Mouse (Mus musculus) hindbrain, embryonic 12.5 days (tissue): ENCODE measurements around the gene Oprl1. TPM values are rescaled to one million over a fixed set of nuclear protein-coding genes. Genes with fewer than 3 reads are reported as not detected.

Experiments
- ATAC-seq: fragments of 200-750 bp; cut with Nextera tagmentation; 2 replicates; pipeline ENCODE4 v1.8.0; 2017; ENCODE audit warnings: moderate TSS enrichment; ENCODE audit not compliant: low FRiP score
- H3K27ac ChIP-seq: fragments of 300-500 bp; sonication (generic); 2 replicates; pipeline ENCODE4 v1.5.1; 2016; ENCODE audit warnings: mild to moderate bottlenecking
- H3K27me3 ChIP-seq: fragments of 300-500 bp; sonication (generic); 2 replicates; pipeline ENCODE4 v1.6.1; 2016; ENCODE audit warnings: mild to moderate bottlenecking
- H3K36me3 ChIP-seq: fragments of 300-500 bp; sonication (generic); 2 replicates; pipeline ENCODE4 v1.6.1; 2016; ENCODE audit warnings: mild to moderate bottlenecking
- H3K4me1 ChIP-seq: fragments of 300-500 bp; sonication (generic); 2 replicates; pipeline ENCODE4 v1.6.1; 2016
- H3K4me2 ChIP-seq: fragments of 300-500 bp; sonication (generic); replicated peaks from 2 replicates; pipeline ENCODE4 v1.6.1; 2016; ENCODE audit warnings: mild to moderate bottlenecking
- H3K4me3 ChIP-seq: fragments of 300-500 bp; sonication (generic); 2 replicates; pipeline ENCODE4 v1.5.1; 2016; ENCODE audit warnings: mild to moderate bottlenecking
- H3K9ac ChIP-seq: fragments of 300-500 bp; sonication (generic); 2 replicates; pipeline ENCODE4 v1.6.1; 2016; ENCODE audit warnings: mild to moderate bottlenecking, moderate library complexity
- H3K9me3 ChIP-seq: fragments of 300-500 bp; sonication (generic); replicated peaks from 2 replicates; pipeline ENCODE4 v1.6.1; 2016; ENCODE audit warnings: mild to moderate bottlenecking
- WGBS: fragments of 180-500 bp; shearing (Covaris S2); methylation state at CpG from one replicate; pipeline ENCODE4 v1.1.7; 2016; 5-methylcytosine and 5-hydroxymethylcytosine counted together
- polyA plus RNA-seq: library from polyadenylated mRNA; unstranded; fragments of >200 nt; fragmentation: Nextera tagmentation; extraction: Ambion mirVana; gene quantifications from 2 replicates; pipeline ENCODE4 v1.2.1, GENCODE M21; 2016

Oprl1 gene
- polyA plus RNA-seq, 1 experiment from 2014 or later, result 42.7 TPM

GRCm38 (mm10) chr2:181727659-181728262, 12.9 kb downstream of the Oprl1 start:
- Histone ChIP-seq H3K27me3 (no peaks in the 10 kb centered on the region), H3K27ac (no peak overlapping the region), H3K4me3 (no peak overlapping the region), H3K9me3 (no peaks in the 10 kb centered on the region), H3K9ac (no peak overlapping the region), H3K4me1 (peaks cover 6% of the 10 kb centered on the region), H3K36me3 (0 out of 2 replicates have a peak, but pooled peaks cover 3% of the 10 kb centered on the region), H3K4me2 (no peak overlapping the region)
- WGBS, result 41% methylated on average over 9 of the region's 9 CpGs
- ATAC-seq, result peak; percentile 56

- 0 out of 2 replicates have a peak, but pooled peaks cover 3% of the 10 kb centered on the region for H3K36me3 ChIP-seq
- no peak overlapping the region for H3K27ac ChIP-seq
- WGBS, result 79% methylated on average over 3 of the region's 3 CpGs
- H3K9ac ChIP-seq, result no peak overlapping the region
- H3K4me3 ChIP-seq, result no peak overlapping the region
- H3K4me2 ChIP-seq, result no peak overlapping the region
- no peak for ATAC-seq
- H3K4me1 ChIP-seq, result peaks cover 6% of the 10 kb centered on the region
- H3K9me3 ChIP-seq, result no peaks in the 10 kb centered on the region
- H3K27me3 ChIP-seq, result no peaks in the 10 kb centered on the region
These were observed 15.2 kb downstream of the Oprl1 start for GRCm38 (mm10) chr2:181730051-181730450.

- no peak overlapping the region for H3K4me2 ChIP-seq
- 83% methylated on average over 1 of the region's 1 CpGs for WGBS
- H3K4me1 ChIP-seq, result no peaks in the 10 kb centered on the region
- H3K9ac ChIP-seq, result no peak overlapping the region
- no peak overlapping the region for H3K27ac ChIP-seq
- no peak for ATAC-seq
- H3K4me3 ChIP-seq, result no peak overlapping the region
- H3K36me3 ChIP-seq, result no peaks in the 10 kb centered on the region
- no peaks in the 10 kb centered on the region for H3K9me3 ChIP-seq
- no peaks in the 10 kb centered on the region for H3K27me3 ChIP-seq
These were observed 37.8 kb downstream of the Oprl1 start for GRCm38 (mm10) chr2:181752626-181753025.

GRCm38 (mm10) chr2:181758147-181758725, 43.4 kb downstream of the Oprl1 start:
- H3K4me1 ChIP-seq, result peaks cover 33% of the 10 kb centered on the region
- no peak overlapping the region for H3K4me2 ChIP-seq
- H3K27me3 ChIP-seq, result no peaks in the 10 kb centered on the region
- H3K4me3 ChIP-seq, result no peak overlapping the region
- WGBS, result 70% methylated on average over 2 of the region's 2 CpGs
- no peaks in the 10 kb centered on the region for H3K9me3 ChIP-seq
- H3K36me3 ChIP-seq, result no peaks in the 10 kb centered on the region
- peak overlapping the region; percentile 64; the same call in 1 of the 2 replicates for H3K27ac ChIP-seq
- H3K9ac ChIP-seq, result no peak overlapping the region
- ATAC-seq, result no peak

- no peak overlapping the region for H3K9ac ChIP-seq
- ATAC-seq, result peak; percentile 27; the same call in 1 of the 2 replicates
- no peak overlapping the region for H3K4me3 ChIP-seq
- H3K27ac ChIP-seq, result peak overlapping the region; percentile 64
- no peaks in the 10 kb centered on the region for H3K27me3 ChIP-seq
- WGBS, result 16% methylated on average over 4 of the region's 4 CpGs
- peaks cover 41% of the 10 kb centered on the region for H3K4me1 ChIP-seq
- no peak overlapping the region; the same call in 1 of the 2 replicates for H3K4me2 ChIP-seq
- H3K9me3 ChIP-seq, result no peaks in the 10 kb centered on the region
- no peaks in the 10 kb centered on the region for H3K36me3 ChIP-seq
These were observed 44.2 kb downstream of the Oprl1 start for GRCm38 (mm10) chr2:181759041-181759440.

- Histone ChIP-seq H3K4me2 (peak within 1 kb of the TSS; percentile 70), H3K27me3 (no peaks in the 10 kb centered on the region), H3K36me3 (no peaks in the 10 kb centered on the region), H3K9me3 (no peaks in the 10 kb centered on the region), H3K9ac (peak within 1 kb of the TSS; percentile 60), H3K27ac (peak within 1 kb of the TSS; percentile 91), H3K4me1 (peaks cover 54% of the 10 kb centered on the region), H3K4me3 (peak within 1 kb of the TSS; percentile 34)
- 17% methylated on average over 8 of the region's 8 CpGs for WGBS
- peak; percentile 83 for ATAC-seq
These were observed 48.4 kb downstream of the Oprl1 start, which contains the start of gene Myt1 for GRCm38 (mm10) chr2:181763006-181763830. Gene Myt1, plus strand, starts transcription at chr2:181763332.

GRCm38 (mm10) chr2:181763886-181764527, 49.2 kb downstream of the Oprl1 start:
- H3K4me3 ChIP-seq, result peak overlapping the region; percentile 34
- 13% methylated on average over 14 of the region's 14 CpGs for whole genome bisulfite sequencing
- peaks cover 49% of the 10 kb centered on the region for H3K4me1 ChIP-seq
- H3K27me3 ChIP-seq, result no peaks in the 10 kb centered on the region
- H3K27ac ChIP-seq, result peak overlapping the region; percentile 91
- H3K9ac ChIP-seq, result peak overlapping the region; percentile 60
- H3K4me2 ChIP-seq, result peak overlapping the region; percentile 70
- no peaks in the 10 kb centered on the region for H3K9me3 ChIP-seq
- ATAC-seq, result peak; percentile 8; the same call in 1 of the 2 replicates
- H3K36me3 ChIP-seq, result no peaks in the 10 kb centered on the region

- 2% methylated on average over 10 of the region's 10 CpGs for WGBS
- H3K9ac ChIP-seq, result peak overlapping the region; percentile 60
- H3K9me3 ChIP-seq, result no peaks in the 10 kb centered on the region
- no peaks in the 10 kb centered on the region for H3K27me3 ChIP-seq
- no peaks in the 10 kb centered on the region for H3K36me3 ChIP-seq
- ATAC-seq, result peak; percentile 62
- H3K4me1 ChIP-seq, result peaks cover 49% of the 10 kb centered on the region
- H3K4me3 ChIP-seq, result peak overlapping the region; percentile 34
- H3K27ac ChIP-seq, result peak overlapping the region; percentile 91
- peak overlapping the region; percentile 70 for H3K4me2 ChIP-seq
These were observed 49.8 kb downstream of the Oprl1 start for GRCm38 (mm10) chr2:181764600-181764999.

GRCm38 (mm10) chr2:181765251-181765650, 50.4 kb downstream of the Oprl1 start:
- Histone ChIP-seq H3K4me2 (peak overlapping the region; percentile 70), H3K27ac (peak overlapping the region; percentile 91), H3K4me1 (peaks cover 50% of the 10 kb centered on the region), H3K9ac (peak overlapping the region; percentile 60), H3K27me3 (no peaks in the 10 kb centered on the region), H3K4me3 (peak overlapping the region; percentile 34), H3K9me3 (no peaks in the 10 kb centered on the region), H3K36me3 (no peaks in the 10 kb centered on the region)
- ATAC-seq, result no peak
- WGBS, result 56% methylated on average over 4 of the region's 4 CpGs

GRCm38 (mm10) chr2:181766672-181767557, 52.1 kb downstream of the Oprl1 start:
- Histone ChIP-seq H3K4me1 (peaks cover 49% of the 10 kb centered on the region), H3K9me3 (no peaks in the 10 kb centered on the region), H3K4me2 (peak overlapping the region; percentile 70), H3K27me3 (no peaks in the 10 kb centered on the region), H3K9ac (peak overlapping the region; percentile 76), H3K36me3 (no peaks in the 10 kb centered on the region), H3K4me3 (peak overlapping the region; percentile 50), H3K27ac (peak overlapping the region; percentile 95)
- ATAC-seq, result peak; percentile 66
- WGBS, result 31% methylated on average over 14 of the region's 14 CpGs

- H3K4me2 ChIP-seq, result peak overlapping the region; percentile 70
- peak overlapping the region; percentile 50 for H3K4me3 ChIP-seq
- no peaks in the 10 kb centered on the region for H3K9me3 ChIP-seq
- peak overlapping the region; percentile 55 for H3K9ac ChIP-seq
- no peaks in the 10 kb centered on the region for H3K27me3 ChIP-seq
- no peaks in the 10 kb centered on the region for H3K36me3 ChIP-seq
- H3K4me1 ChIP-seq, result peaks cover 46% of the 10 kb centered on the region
- no peak overlapping the region for H3K27ac ChIP-seq
- ATAC-seq, result no peak
These were observed 53.6 kb downstream of the Oprl1 start for GRCm38 (mm10) chr2:181768451-181768850.
